ENCODE assay signal across 21 mouse cellular contexts in the genomic region with DNA sequence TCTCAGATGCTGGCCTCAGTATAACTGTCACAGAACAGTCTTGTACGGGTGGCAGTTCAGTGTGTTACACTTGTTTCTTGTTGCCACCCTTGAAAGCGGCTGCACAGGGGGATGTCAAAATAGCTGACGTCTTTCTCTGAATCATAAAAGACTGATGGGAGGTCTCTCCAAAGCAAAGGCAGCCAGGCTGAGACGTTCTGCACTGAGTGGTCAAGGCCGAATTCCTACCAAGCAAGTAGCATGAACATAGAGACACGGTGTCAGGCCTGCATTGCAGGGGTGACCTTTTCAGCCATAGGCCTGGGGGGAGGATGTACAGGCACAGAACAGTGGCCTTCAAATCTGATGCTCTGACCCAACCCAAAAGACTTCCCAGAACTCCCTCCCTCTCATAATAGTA. TPM values are rescaled to one million over a fixed set of nuclear protein-coding genes. Genes with fewer than 3 reads are reported as not detected.
A peak's percentile ranks its signal among the peaks of the same experiment; 100 is the strongest.
DNase-seq lines count a peak whose midpoint lies in the region; ATAC-seq and TF ChIP-seq lines count a peak whose summit lies in the region.
"Had no signal": no experiment of that assay in that cellular context is flagged by ENCODE, and none has a peak within 500 bp of the region (broad histone marks: within the 10 kb centered on the region; RNA-seq: fewer than 3 reads in every experiment).

No protein-coding gene starts in this region.

- no peak for DNase-seq in hindbrain, postnatal 0 days (ENCODE audit: low spot score)
- DNase-seq in liver, embryonic 13.5 days = no peak
- no peak for DNase-seq in liver
- peak; percentile 70 for DNase-seq in adrenal gland, adult 8-10 months
- DNase-seq in adrenal gland, postnatal 36 days = peak; percentile 66 to 70
- DNase-seq in limb, embryonic 10.5 days (ENCODE audit: low spot score) = no peak
- DNase-seq: cerebellum, adult 18-20 months; cerebellum, adult 9-11 months; cerebellum, postnatal 36 days; forebrain, postnatal 0 days; gastrocnemius, postnatal 14 days; heart, adult 2 months; heart, postnatal 14 days had no signal

- H3K4me1 ChIP-seq in hindbrain, postnatal 0 days (ENCODE audit: insufficient read depth, low read length) = no peaks in the 10 kb centered on the region
- H3K4me1 ChIP-seq in hindbrain, embryonic 12.5 days = no peaks in the 10 kb centered on the region
- H3K4me1 ChIP-seq in liver, embryonic 13.5 days (replicated peaks) = peaks cover 83% of the 10 kb centered on the region
- peaks cover 14% of the 10 kb centered on the region for H3K4me1 ChIP-seq in intestine, postnatal 0 days (replicated peaks; ENCODE audit: control insufficient read depth, insufficient read depth, low read length)
- no peaks in the 10 kb centered on the region for H3K4me1 ChIP-seq in limb, embryonic 10.5 days
- H3K4me1 ChIP-seq: embryonic facial prominence, embryonic 10.5 days; forebrain, embryonic 13.5 days had no signal

- H3K27me3 ChIP-seq in hindbrain, postnatal 0 days (ENCODE audit: insufficient read depth, low read length) = no peaks in the 10 kb centered on the region
- H3K27me3 ChIP-seq in hindbrain, embryonic 12.5 days = no peaks in the 10 kb centered on the region
- no peaks in the 10 kb centered on the region for H3K27me3 ChIP-seq in liver, embryonic 13.5 days
- H3K27me3 ChIP-seq in intestine, postnatal 0 days (replicated peaks; ENCODE audit: control insufficient read depth, insufficient read depth, low read length) = no peaks in the 10 kb centered on the region
- H3K27me3 ChIP-seq in limb, embryonic 10.5 days (ENCODE audit: low read depth, poor library complexity, severe bottlenecking) = no peaks in the 10 kb centered on the region
- H3K27me3 ChIP-seq: forebrain, embryonic 13.5 days; heart, embryonic 15.5 days; Patski had no signal

- H3K9me3 ChIP-seq in hindbrain, postnatal 0 days (ENCODE audit: low read length) = no peaks in the 10 kb centered on the region
- no peaks in the 10 kb centered on the region for H3K9me3 ChIP-seq in hindbrain, embryonic 12.5 days (replicated peaks)
- no peaks in the 10 kb centered on the region for H3K9me3 ChIP-seq in liver, embryonic 13.5 days (replicated peaks)
- no peaks in the 10 kb centered on the region for H3K9me3 ChIP-seq in intestine, postnatal 0 days (ENCODE audit: control insufficient read depth)
- no peaks in the 10 kb centered on the region for H3K9me3 ChIP-seq in limb, embryonic 10.5 days (replicated peaks)
- H3K9me3 ChIP-seq: embryonic facial prominence, embryonic 10.5 days; forebrain, embryonic 13.5 days; heart, embryonic 15.5 days had no signal

- H3K9ac ChIP-seq in hindbrain, postnatal 0 days (replicated peaks; ENCODE audit: low read length) = no peak overlapping the region
- H3K9ac ChIP-seq in hindbrain, embryonic 12.5 days = no peak overlapping the region
- no peak overlapping the region for H3K9ac ChIP-seq in liver, embryonic 13.5 days
- H3K9ac ChIP-seq in intestine, postnatal 0 days (ENCODE audit: low read depth, low read length) = no peak overlapping the region
- H3K9ac ChIP-seq: forebrain, embryonic 13.5 days; forebrain, postnatal 0 days; heart, embryonic 15.5 days; hindbrain, embryonic 14.5 days had no signal

- H3K27ac ChIP-seq in hindbrain, postnatal 0 days = no peak overlapping the region
- H3K27ac ChIP-seq in hindbrain, embryonic 12.5 days = no peak overlapping the region
- peak overlapping the region; percentile 58 for H3K27ac ChIP-seq in liver, embryonic 13.5 days
- H3K27ac ChIP-seq in intestine, postnatal 0 days (ENCODE audit: low read depth, low read length) = no peak overlapping the region
- H3K27ac ChIP-seq in limb, embryonic 10.5 days = no peak overlapping the region
- H3K27ac ChIP-seq: embryonic facial prominence, embryonic 10.5 days; forebrain, embryonic 13.5 days; heart, adult 2 months; heart, embryonic 15.5 days; hindbrain, embryonic 14.5 days had no signal

- TF ChIP-seq CTCF in hindbrain, postnatal 0 days (IDR thresholded peaks at IDR 0.05; ENCODE audit: low read depth) = no peak
- TF ChIP-seq CTCF in intestine, postnatal 0 days (IDR thresholded peaks at IDR 0.05; ENCODE audit: low read depth) = no peak

- no peak overlapping the region for H3K4me3 ChIP-seq in hindbrain, postnatal 0 days (ENCODE audit: low read length)
- no peak overlapping the region for H3K4me3 ChIP-seq in hindbrain, embryonic 12.5 days
- H3K4me3 ChIP-seq in liver, embryonic 13.5 days (replicated peaks) = no peak overlapping the region
- H3K4me3 ChIP-seq in intestine, postnatal 0 days (ENCODE audit: low read depth, low read length) = no peak overlapping the region
- H3K4me3 ChIP-seq in limb, embryonic 10.5 days = no peak overlapping the region
- H3K4me3 ChIP-seq: embryonic facial prominence, embryonic 10.5 days; forebrain, embryonic 13.5 days; heart, adult 2 months; heart, embryonic 15.5 days had no signal

- H3K36me3 ChIP-seq in hindbrain, postnatal 0 days (ENCODE audit: insufficient read depth, low read length) = no peaks in the 10 kb centered on the region
- no peaks in the 10 kb centered on the region for H3K36me3 ChIP-seq in hindbrain, embryonic 12.5 days
- H3K36me3 ChIP-seq in liver, embryonic 13.5 days = no peaks in the 10 kb centered on the region
- H3K36me3 ChIP-seq in intestine, postnatal 0 days (ENCODE audit: control insufficient read depth, insufficient read depth) = no peaks in the 10 kb centered on the region
- H3K36me3 ChIP-seq in limb, embryonic 10.5 days = no peaks in the 10 kb centered on the region
- H3K36me3 ChIP-seq: embryonic facial prominence, embryonic 10.5 days; heart, embryonic 15.5 days had no signal

- WGBS in hindbrain, postnatal 0 days = 50% methylated on average over 6 of the region's 6 CpGs
- 67% methylated on average over 6 of the region's 6 CpGs for WGBS in hindbrain, embryonic 12.5 days
- WGBS in liver, embryonic 13.5 days (ENCODE audit: insufficient replicate concordance) = 83% methylated on average over 6 of the region's 6 CpGs
- WGBS in intestine, postnatal 0 days = 87% methylated on average over 6 of the region's 6 CpGs
- WGBS in limb, embryonic 10.5 days = 88% methylated on average over 6 of the region's 6 CpGs

- 0 out of 2 replicates have a peak, but pooled peaks have one; percentile 40 for ATAC-seq in hindbrain, postnatal 0 days
- no peak for ATAC-seq in hindbrain, embryonic 12.5 days (ENCODE audit: low FRiP score)
- no peak for ATAC-seq in liver, embryonic 13.5 days (ENCODE audit: low read depth)
- ATAC-seq in intestine, postnatal 0 days = no peak
- ATAC-seq: forebrain, embryonic 13.5 days; forebrain, postnatal 0 days; Patski had no signal

- H3K4me2 ChIP-seq in hindbrain, postnatal 0 days (ENCODE audit: low read depth, low read length) = no peak overlapping the region
- H3K4me2 ChIP-seq in hindbrain, embryonic 12.5 days (replicated peaks) = no peak overlapping the region
- no peak overlapping the region for H3K4me2 ChIP-seq in liver, embryonic 13.5 days
- no peak overlapping the region for H3K4me2 ChIP-seq in intestine, postnatal 0 days (replicated peaks; ENCODE audit: low read depth)
- H3K4me2 ChIP-seq: forebrain, embryonic 13.5 days; heart, embryonic 11.5 days; heart, embryonic 15.5 days; hindbrain, embryonic 14.5 days had no signal

RNA-seq across cellular contexts. Expression of gene Hipk2, which starts 30.0 kb away (rescaled TPM):
- total RNA-seq in hindbrain, postnatal 0 days (2014; rRNA removed) = 60.3 and 67.8 TPM in 2 replicates
- polyA plus RNA-seq in hindbrain, postnatal 0 days (2015; fragmentation: Nextera tagmentation; extraction: Ambion mirVana) = 24.9 and 25.3 TPM in 2 replicates
- polyA plus RNA-seq in hindbrain, embryonic 12.5 days (2016; fragmentation: Nextera tagmentation; extraction: Ambion mirVana) = 32.4 and 37.5 TPM in 2 replicates
- polyA plus RNA-seq in liver, embryonic 13.5 days (2015; fragmentation: Nextera tagmentation; extraction: Ambion mirVana) = 20.1 and 20.4 TPM in 2 replicates
- 100 to 1,000 TPM; 143 to 161 (median 151) TPM for total RNA-seq in adrenal gland, adult 8-10 months (2022)
- total RNA-seq in adrenal gland, postnatal 36 days (2021) = 100 to 1,000 TPM; 126 to 136 TPM
- 12.0 and 15.4 TPM in 2 replicates for polyA plus RNA-seq in intestine, postnatal 0 days (2015; fragmentation: Nextera tagmentation; extraction: Ambion mirVana)
- polyA plus RNA-seq in limb, embryonic 10.5 days (2016; fragmentation: Nextera tagmentation; extraction: Ambion mirVana) = 20.6 and 21.8 TPM in 2 replicates

RNA-seq across cellular contexts. Expression of gene Tbxas1, which starts 30.8 kb away (rescaled TPM):
- total RNA-seq in hindbrain, postnatal 0 days (2014; rRNA removed) = 2.0 and 4.3 TPM in 2 replicates
- polyA plus RNA-seq in hindbrain, postnatal 0 days (2015; fragmentation: Nextera tagmentation; extraction: Ambion mirVana) = 2.1 and 2.4 TPM in 2 replicates
- 1.7 and 1.8 TPM in 2 replicates for polyA plus RNA-seq in hindbrain, embryonic 12.5 days (2016; fragmentation: Nextera tagmentation; extraction: Ambion mirVana)
- 11.4 and 12.2 TPM in 2 replicates for polyA plus RNA-seq in liver, embryonic 13.5 days (2015; fragmentation: Nextera tagmentation; extraction: Ambion mirVana)
- total RNA-seq in adrenal gland, adult 8-10 months (2022) = 10 to 100 TPM in 2 of 4 experiments, 1 to 10 TPM in 2; 6.9 to 10.5 (median 9.8) TPM
- 1 to 10 TPM; 5.6 to 9.5 TPM for total RNA-seq in adrenal gland, postnatal 36 days (2021)
- polyA plus RNA-seq in intestine, postnatal 0 days (2015; fragmentation: Nextera tagmentation; extraction: Ambion mirVana) = 2.1 and 2.9 TPM in 2 replicates
- 1.1 TPM in 2 replicates for polyA plus RNA-seq in limb, embryonic 10.5 days (2016; fragmentation: Nextera tagmentation; extraction: Ambion mirVana)

Comparison
In these comparisons a context has a peak if more than half of its experiments do, and no peak if none do; other contexts are left out.
1. DNase-seq: peak in adrenal gland, adult 8-10 months (single experiment) and adrenal gland, postnatal 36 days (2 of 2); none in hindbrain, postnatal 0 days (single experiment), liver, embryonic 13.5 days (single experiment), liver (single experiment) and limb, embryonic 10.5 days (single experiment).